Mouse (Mus musculus) adrenal gland, postnatal 25 days (tissue): ENCODE data around the gene Tex19.1. TPM values are rescaled to one million over a fixed set of nuclear protein-coding genes. Genes with fewer than 3 reads are reported as not detected.

ENCODE experiments used
- DNase-seq: peaks from one replicate; pipeline ENCODE4 v3.0.0; 2021; ENCODE audit warnings: mixed read lengths
- total RNA-seq: library from RNA; stranded (reverse); gene quantifications from 2 replicates; pipeline ENCODE4 v1.2.3, GENCODE M21; 2021

Gene Tex19.1
- total RNA-seq, 1 experiment from 2014 or later, result not detected

DNA sequence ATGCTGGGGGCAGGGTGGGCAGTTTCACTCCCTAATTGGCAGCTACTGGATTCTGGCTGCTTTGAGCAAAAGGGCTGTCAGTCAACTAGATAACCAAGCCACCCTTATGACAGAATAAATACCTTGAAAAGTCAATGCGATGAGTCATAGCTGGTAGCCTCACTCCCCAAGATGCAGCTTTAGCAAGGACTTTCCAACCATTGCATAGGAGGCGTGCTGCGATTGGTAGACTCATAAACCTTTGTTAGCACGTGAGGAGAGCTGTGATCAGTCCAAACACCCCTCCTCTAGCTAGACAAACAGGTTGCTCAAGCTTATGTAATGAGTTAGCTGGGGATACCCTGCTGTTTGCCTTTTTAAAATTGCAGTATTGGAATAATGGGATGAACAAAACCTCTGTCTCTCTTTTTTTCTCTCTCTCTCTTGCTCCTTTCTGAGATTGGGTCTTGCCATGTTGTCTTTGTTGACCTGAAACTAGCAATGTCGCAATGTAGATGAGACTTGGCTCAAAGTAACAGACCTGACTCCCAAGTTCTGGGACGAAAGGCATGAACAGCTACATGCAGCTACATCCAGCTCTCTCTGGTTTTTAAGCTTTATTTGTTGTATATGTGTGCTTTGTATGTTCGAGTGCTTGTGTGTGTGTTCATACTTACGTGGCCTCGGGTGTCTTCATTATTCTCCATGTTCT is 2.5 kb upstream of the Tex19.1 start:
- DNase-seq, result no peak

DNA sequence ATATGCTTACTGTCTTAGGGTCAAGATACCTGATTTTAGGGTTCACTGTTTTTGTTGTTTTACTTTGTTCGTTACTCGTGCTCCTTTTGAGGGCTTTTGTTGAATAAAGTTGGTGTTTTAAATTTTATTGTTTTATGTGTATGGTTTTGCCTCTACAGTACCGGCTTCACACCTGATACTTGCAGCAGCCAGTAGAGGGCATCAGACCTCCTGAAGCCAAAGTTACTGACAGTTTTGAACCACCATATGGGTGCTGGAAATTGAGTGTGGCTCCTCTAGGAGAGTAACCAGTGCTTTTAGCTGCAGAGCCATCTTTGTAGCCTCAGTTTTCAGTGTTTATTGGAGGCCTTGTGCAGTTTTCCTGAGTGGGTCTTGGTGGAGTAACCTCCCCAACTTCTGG is 2.2 kb downstream of the Tex19.1 start:
- DNase-seq, result no peak

DNA sequence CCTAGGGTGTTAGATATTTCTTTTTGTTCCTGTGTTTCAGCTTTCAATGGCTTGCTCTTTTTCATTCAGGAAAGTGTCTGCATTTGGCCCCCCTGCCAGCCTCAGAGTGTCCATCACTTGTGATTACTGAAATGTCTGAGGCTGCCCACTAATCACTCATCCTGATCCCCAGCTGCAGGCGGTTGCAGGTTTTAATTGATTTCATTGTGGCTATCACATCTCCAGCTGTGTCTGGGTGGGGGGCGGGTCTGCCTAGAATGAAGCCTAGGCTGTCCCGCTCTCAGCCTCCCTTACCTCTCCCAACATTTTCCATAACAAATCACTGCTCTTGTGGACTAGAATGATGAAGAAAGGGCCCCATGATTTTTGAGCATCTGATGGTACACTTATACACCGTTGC is 8.3 kb downstream of the Tex19.1 start:
- DNase-seq, result no peak

DNA sequence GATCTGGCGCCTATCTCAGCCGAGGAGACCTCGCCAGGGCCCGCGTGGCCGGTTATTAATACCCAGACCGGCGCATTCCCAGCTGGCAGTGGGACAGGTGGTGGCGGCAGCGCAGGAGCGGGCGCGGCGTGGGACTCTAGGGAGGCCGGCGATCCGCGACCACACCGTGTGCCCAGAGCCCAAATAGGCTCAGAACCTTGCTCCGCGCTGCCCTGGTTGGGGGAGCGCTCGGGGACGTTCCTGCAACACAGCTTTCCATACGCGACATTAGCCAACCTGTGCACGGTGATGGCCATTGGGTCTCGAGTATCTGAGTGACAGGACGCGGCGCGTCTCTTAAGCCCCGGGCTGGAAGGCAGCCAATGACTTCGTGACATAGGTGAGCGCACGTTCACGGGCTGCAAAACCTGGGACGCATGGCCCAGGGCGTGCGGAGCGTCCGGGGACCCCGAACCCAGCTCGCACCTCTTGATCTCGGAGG is 10.5 kb downstream of the Tex19.1 start:
- peak; percentile 51 for DNase-seq

DNA sequence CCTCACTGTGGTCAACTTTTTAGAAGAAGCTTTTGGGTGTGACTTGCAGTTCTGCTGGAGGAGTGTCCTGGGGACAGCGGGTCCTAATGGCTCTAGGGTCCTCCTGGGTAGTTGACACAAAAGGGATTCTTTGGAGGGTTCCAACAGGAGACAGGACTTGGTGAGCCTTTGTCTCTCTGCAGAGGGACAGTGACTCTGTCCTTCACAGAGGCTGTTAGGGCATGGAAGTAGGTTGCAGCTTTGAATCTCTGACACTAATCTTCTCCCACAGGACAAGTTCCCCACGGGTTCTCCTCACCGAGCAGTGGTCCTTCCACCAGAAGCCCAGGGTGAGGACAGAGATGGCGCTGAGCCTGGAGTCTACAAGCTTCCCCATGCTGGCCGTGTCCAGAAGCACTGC is 14.0 kb downstream of the Tex19.1 start, which contains the start of gene Uts2r:
Gene Uts2r, plus strand, starts transcription at position 301 of the 400 bp plus-strand sequence.
- no peak for DNase-seq

DNA sequence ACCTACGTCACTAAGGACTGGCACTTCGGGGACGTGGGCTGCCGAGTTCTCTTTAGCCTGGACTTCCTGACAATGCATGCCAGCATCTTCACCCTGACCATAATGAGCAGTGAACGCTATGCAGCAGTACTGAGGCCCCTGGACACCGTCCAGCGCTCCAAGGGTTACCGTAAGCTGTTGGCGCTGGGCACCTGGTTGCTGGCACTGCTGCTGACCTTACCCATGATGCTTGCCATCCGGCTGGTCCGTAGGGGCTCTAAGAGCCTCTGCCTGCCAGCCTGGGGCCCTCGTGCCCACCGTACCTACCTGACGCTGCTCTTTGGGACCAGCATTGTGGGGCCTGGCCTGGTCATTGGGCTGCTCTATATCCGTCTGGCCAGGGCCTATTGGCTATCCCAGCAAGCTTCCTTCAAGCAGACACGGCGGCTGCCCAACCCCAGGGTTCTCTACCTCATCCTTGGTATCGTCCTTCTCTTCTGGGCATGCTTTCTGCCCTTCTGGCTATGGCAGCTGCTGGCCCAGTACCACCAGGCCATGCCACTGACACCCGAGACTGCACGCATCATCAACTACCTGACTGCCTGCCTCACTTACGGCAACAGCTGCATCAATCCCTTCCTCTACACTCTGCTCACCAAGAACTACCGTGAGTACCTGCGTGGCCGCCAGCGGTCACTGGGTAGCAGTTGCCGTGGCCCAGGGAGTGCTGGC is 14.8 kb downstream of the Tex19.1 start:
- no peak for DNase-seq

DNA sequence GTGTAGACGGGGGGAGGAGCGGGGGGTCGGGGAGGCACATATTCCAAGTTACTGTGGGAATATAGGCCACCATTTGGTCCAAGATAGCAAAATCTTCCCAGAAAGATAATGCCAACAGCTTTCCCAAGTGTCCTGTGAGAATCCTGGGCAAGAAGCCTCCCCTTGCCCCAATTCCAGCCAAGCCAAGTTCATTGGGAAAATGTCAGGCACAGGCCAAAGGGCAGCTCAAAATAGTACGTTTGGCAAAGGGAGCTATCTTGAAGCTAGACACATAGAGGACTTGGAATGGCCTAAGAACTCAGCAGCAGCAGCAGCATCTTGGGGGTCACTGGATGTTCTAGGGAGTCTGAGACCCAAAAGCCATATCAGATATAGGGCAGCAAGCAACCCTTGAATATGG is 17.8 kb downstream of the Tex19.1 start:
- DNase-seq, result no peak

DNA sequence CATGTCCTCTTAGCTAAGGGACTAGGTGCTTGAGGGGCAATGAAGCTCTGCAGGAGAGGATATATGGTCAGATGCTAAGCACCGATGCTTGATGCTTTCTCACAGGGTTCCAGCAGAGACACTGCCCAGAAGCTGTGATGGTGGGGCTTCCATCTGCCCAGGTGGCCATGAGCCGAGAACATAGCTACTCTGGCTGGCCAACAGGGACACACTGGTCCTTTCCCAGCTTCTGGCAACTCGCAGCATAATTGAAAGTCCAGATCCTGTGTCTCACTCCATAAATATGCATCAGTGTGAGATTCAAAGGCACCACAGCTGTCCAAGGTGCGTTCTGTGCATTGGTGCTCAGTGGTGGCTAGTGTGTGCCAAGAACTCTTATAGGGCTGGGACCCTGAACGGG is 27.3 kb downstream of the Tex19.1 start:
- no peak for DNase-seq

DNA sequence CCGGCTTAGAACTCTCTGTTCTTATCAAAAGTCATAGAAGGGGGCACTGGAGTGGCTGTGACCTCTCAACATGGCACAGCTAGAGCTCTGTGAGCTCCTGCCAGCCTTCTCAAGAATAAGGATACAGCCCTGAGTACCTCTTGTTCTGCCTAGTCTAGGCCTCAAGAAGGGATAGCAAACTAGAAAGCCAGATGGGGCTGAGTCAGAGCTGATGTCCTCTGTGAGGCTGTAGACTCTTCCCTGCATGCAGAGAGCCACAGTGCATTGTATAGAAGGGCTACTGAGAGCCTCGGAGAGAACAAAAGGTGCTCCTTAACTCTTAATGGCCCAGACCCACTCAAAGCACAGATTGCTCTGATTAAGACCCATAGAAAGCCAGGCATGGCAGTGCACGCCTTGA is 28.3 kb downstream of the Tex19.1 start:
- DNase-seq, result no peak

DNA sequence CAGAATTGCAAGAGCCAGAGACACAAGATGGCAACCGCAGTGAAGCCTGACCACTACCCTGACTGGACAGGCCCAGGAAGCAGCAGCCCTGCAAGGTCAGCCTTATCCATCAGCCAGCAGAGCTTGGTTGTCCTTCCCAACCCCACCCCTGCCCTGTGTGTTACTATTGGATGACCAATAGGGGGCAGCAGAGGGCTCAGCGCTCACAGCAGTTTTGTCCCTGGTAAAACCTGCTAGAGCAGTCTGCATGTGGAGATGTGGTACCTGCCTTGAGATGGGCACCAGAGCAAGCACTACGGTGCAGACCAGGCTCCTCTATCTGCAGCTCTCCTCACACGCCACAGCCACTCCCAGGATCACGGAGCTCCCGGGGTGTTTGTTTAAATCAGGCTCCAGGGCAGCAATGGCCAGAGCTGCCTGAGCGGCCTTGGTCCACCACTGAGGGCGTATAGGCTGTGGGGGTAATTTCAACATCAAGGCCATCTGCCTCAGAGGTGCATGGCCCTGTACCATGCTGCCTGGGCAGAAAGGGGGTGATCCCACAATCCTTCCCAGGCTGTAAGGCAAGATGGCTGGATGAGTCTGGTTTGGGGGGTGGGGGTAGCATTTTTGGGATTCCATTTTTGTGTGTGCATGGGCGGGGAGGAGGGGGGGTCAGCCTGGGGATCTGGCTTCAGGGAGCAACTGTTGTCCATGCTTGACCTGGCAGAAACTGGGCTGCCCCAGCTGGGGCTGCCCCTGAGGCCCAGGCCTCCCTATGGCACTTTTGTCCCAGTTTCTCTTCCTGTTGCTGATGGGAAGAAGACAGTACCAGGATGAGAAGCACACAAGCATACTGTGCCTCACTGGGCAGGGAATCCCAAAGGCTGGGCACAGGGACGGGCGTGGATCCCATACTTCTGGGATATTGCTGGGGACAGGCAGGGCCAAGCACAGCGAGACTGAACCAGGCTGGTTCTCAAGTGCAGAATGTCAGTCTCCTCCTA is 30.6 kb downstream of the Tex19.1 start:
- peak; percentile 59 for DNase-seq

DNA sequence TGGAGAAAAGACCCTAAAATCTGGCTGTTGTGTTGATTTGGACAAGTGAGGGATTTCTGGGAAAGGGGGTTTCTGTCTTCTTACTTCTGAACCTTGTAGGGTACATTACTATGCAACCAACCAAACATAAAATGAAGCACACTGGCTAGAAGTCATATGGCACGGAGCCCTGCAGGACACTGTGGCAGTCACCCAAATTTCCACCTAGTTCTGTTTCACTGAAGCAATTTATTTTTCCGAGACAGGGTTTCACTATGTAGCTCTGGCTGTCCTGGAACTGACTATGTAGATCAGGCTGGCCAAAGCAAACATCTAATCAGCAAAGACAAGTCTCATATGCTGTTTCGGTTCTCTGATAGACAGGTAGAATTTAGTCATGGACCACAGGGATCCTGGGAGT is 43.7 kb downstream of the Tex19.1 start:
- DNase-seq, result no peak

DNA sequence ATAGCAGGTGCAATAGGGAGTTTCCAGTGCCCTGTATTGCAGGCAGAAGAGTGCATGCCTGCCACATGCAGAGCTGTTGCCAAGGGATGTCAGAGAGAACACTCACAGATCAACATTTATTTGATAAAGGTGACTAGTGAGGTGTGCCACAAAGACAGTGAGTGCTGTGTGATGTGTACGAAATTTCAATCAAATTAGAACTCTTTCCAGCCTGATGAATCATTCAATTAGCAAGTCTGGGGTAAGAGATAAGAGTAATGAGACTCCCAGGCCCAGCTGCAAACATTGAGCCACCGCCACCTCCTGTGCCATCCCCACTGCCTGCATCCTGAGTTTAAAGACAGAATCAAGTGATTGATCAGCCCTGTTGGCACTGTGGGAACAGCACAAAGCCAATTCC is 46.8 kb downstream of the Tex19.1 start:
- DNase-seq, result no peak

DNA sequence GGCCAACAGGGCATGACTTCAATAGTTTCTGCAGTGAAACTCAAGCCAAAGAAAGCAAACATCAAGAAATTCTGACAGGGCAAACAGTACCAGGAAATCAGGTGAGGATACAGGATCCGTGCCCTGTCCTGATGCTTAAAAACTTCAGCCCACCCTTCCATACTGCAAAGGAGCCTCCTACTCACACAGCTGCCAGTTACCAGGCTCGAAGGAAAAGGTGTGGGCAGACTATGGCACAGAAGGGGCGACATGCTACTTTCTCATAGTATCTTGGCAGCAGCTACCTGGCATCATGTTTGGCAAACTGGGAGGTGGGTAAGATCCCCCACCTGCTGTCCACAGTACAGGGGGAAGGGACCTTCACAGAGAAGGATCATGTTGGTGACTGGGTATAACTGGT is 47.5 kb downstream of the Tex19.1 start:
- DNase-seq, result no peak

Other genes starting within 250 kb of the Tex19.1 start
- gene Ccdc57, start 213.3 kb upstream of the Tex19.1 start, total RNA-seq, result 12.1 and 13.3 TPM in 2 replicates
- 0.38 and 0.85 TPM in 2 replicates for gene Slc16a3, start 197.7 kb upstream of the Tex19.1 start, total RNA-seq
- gene Csnk1d, start 154.8 kb upstream of the Tex19.1 start, total RNA-seq, result 117 and 144 TPM in 2 replicates
- gene Cd7, start 106.7 kb upstream of the Tex19.1 start, total RNA-seq, result not detected in 2 replicates
- not detected in 2 replicates for gene Sectm1b, start 82.6 kb upstream of the Tex19.1 start, total RNA-seq
- gene Sectm1a, start 64.9 kb upstream of the Tex19.1 start, total RNA-seq, result not detected in 2 replicates
- gene Tex19.2, start 27.5 kb upstream of the Tex19.1 start, total RNA-seq, result not detected in 2 replicates
- gene Uts2r, start 14.1 kb downstream of the Tex19.1 start, total RNA-seq, result not detected in 2 replicates
- gene Hexdc, start 58.3 kb downstream of the Tex19.1 start, total RNA-seq, result 9.2 and 17.1 TPM in 2 replicates
- gene Ogfod3, start 58.6 kb downstream of the Tex19.1 start, total RNA-seq, result 25.0 and 26.2 TPM in 2 replicates
- 21.1 and 24.8 TPM in 2 replicates for gene Cybc1, start 83.2 kb downstream of the Tex19.1 start, total RNA-seq
- gene Narf, start 91.1 kb downstream of the Tex19.1 start, total RNA-seq, result 23.4 and 33.1 TPM in 2 replicates
- gene Foxk2, start 113.8 kb downstream of the Tex19.1 start, total RNA-seq, result 38.7 and 51.6 TPM in 2 replicates
- 50.2 and 68.6 TPM in 2 replicates for gene Wdr45b, start 208.3 kb downstream of the Tex19.1 start, total RNA-seq
- gene Rab40b, start 242.1 kb downstream of the Tex19.1 start, total RNA-seq, result 5.9 and 7.6 TPM in 2 replicates